Mouse (Mus musculus): ENCODE measurements around the gene Agbl3. TPM values are rescaled to one million over a fixed set of nuclear protein-coding genes. Genes with fewer than 3 reads are reported as not detected.

Agbl3 gene
- total RNA-seq, 2 experiments from 2014 or later: 16.2 to 16.9 TPM

GRCm38 (mm10) chr6:34870136-34870535 is 89.9 kb downstream of the Agbl3 start:
- Histone ChIP-seq H3K4me3 (no peak overlapping the region), H3K27ac (0 out of 2 replicates have a peak overlapping the region, but pooled peaks have one; percentile 18)
- no peak for DNase-seq (ENCODE audit: low spot score in 2 of 2)
- no peak for TF ChIP-seq CTCF (conservative IDR thresholded peaks at IDR 0.05)

- Histone ChIP-seq H3K4me3 (no peak overlapping the region), H3K27ac (no peak overlapping the region)
- DNase-seq (ENCODE audit: low spot score in 2 of 2): no peak
- no peak for TF ChIP-seq CTCF (conservative IDR thresholded peaks at IDR 0.05)
Measured at GRCm38 (mm10) chr6:34870724-34871123, 90.5 kb downstream of the Agbl3 start.

GRCm38 (mm10) chr6:34871929-34872328 is 91.7 kb downstream of the Agbl3 start:
- DNase-seq (ENCODE audit: low spot score in 2 of 2): no peak
- Histone ChIP-seq H3K4me3 (no peak overlapping the region), H3K27ac (no peak overlapping the region)
- no peak for TF ChIP-seq CTCF (conservative IDR thresholded peaks at IDR 0.05)

GRCm38 (mm10) chr6:34872871-34873270 is 92.6 kb downstream of the Agbl3 start:
- Histone ChIP-seq H3K4me3 (no peak overlapping the region), H3K27ac (no peak overlapping the region)
- no peak for DNase-seq (ENCODE audit: low spot score in 2 of 2)
- no peak for TF ChIP-seq CTCF (conservative IDR thresholded peaks at IDR 0.05)

- peak; percentile 26 for TF ChIP-seq CTCF (conservative IDR thresholded peaks at IDR 0.05)
- no peak for DNase-seq (ENCODE audit: low spot score in 2 of 2)
Measured at GRCm38 (mm10) chr6:34874101-34874921, 94.1 kb downstream of the Agbl3 start.

GRCm38 (mm10) chr6:34875268-34875761 is 95.1 kb downstream of the Agbl3 start:
- peak in 1 of 2 experiments; percentile 32 for DNase-seq (ENCODE audit: low spot score in 2 of 2)
- 0 out of 2 replicates have a peak overlapping the region, but pooled peaks have one; percentile 13 for H3K4me3 ChIP-seq
- TF ChIP-seq CTCF (conservative IDR thresholded peaks at IDR 0.05): no peak
- peak overlapping the region; percentile 73 for H3K27ac ChIP-seq

More at GRCm38 (mm10) chr6:34874101-34874921, 94.1 kb downstream of the Agbl3 start:
- H3K27ac ChIP-seq: peak overlapping the region; percentile 73
- H3K4me3 ChIP-seq: no peak overlapping the region

- Histone ChIP-seq H3K27ac (peak overlapping the region; percentile 73), H3K4me3 (no peak overlapping the region)
- no peak for DNase-seq (ENCODE audit: low spot score in 2 of 2)
- TF ChIP-seq CTCF (conservative IDR thresholded peaks at IDR 0.05): peak; percentile 24
Measured at GRCm38 (mm10) chr6:34875966-34876834, 96.0 kb downstream of the Agbl3 start.

GRCm38 (mm10) chr6:34876835-34877156 is 96.6 kb downstream of the Agbl3 start:
- no peak for TF ChIP-seq CTCF (conservative IDR thresholded peaks at IDR 0.05)
- H3K27ac ChIP-seq: peak overlapping the region; percentile 98; the same call in 1 of the 2 replicates
- peak overlapping the region; percentile 98; the same call in 1 of the 2 replicates for H3K4me3 ChIP-seq

GRCm38 (mm10) chr6:34877509-34878321 is 97.5 kb downstream of the Agbl3 start, which contains the start of gene Cyren:
TSS of gene Cyren (minus strand) at chr6:34878060.
- peak; percentile 83 for TF ChIP-seq CTCF (conservative IDR thresholded peaks at IDR 0.05)
- Histone ChIP-seq H3K4me3 (peak within 1 kb of the TSS; percentile 98), H3K27ac (peak within 1 kb of the TSS; percentile 98)
- peak; percentile 88 for DNase-seq (ENCODE audit: low spot score in 2 of 2)

More at GRCm38 (mm10) chr6:34876835-34877156, 96.6 kb downstream of the Agbl3 start:
- DNase-seq (ENCODE audit: low spot score in 2 of 2): no peak

- TF ChIP-seq CTCF (conservative IDR thresholded peaks at IDR 0.05): no peak
- H3K4me3 ChIP-seq: no peak overlapping the region
- no peak for DNase-seq (ENCODE audit: low spot score in 2 of 2)
- no peak overlapping the region for H3K27ac ChIP-seq
Measured at GRCm38 (mm10) chr6:34879101-34879740, 99.0 kb downstream of the Agbl3 start.

GRCm38 (mm10) chr6:34879911-34880475 is 99.8 kb downstream of the Agbl3 start:
- H3K4me3 ChIP-seq: no peak overlapping the region
- H3K27ac ChIP-seq: no peak overlapping the region
- DNase-seq (ENCODE audit: low spot score in 2 of 2): peak; percentile 49 to 51
- TF ChIP-seq CTCF (conservative IDR thresholded peaks at IDR 0.05): peak; percentile 74
